Mouse (Mus musculus) MEL (cell line): ENCODE data around the gene Zfp318. TPM values are rescaled to one million over a fixed set of nuclear protein-coding genes. Genes with fewer than 3 reads are reported as not detected.

Experiments
- DNase-seq: peaks from one replicate; pipeline ENCODE4 v3.0.0; 2011; ENCODE audit warnings: low read depth, low spot score
- H3K27ac ChIP-seq: 2 replicates; pipeline ENCODE4 v1.5.1; 2012; ENCODE audit warnings: low read depth, mild to moderate bottlenecking, control low read depth, low read length, moderate library complexity; ENCODE audit not compliant: control insufficient read depth
- H3K27me3 ChIP-seq, 2 experiments: fragments of 150-350 bp in 1 of 2; sonication (generic) in 1 of 2; 2 replicates each; pipeline ENCODE4 v1.6.1; 2012; ENCODE audit warnings: low read length in 2 of 2, mild to moderate bottlenecking in 2 of 2, improper control_type of control experiment in 1 of 2, moderate library complexity in 1 of 2; ENCODE audit not compliant: insufficient read depth in 2 of 2, control insufficient read depth in 1 of 2
- H3K36me3 ChIP-seq, 2 experiments: 2 replicates each; pipeline ENCODE4 v1.6.1; 2012 to 2014; ENCODE audit warnings: low read length in 2 of 2, improper control_type of control experiment in 1 of 2, inconsistent platforms in 1 of 2, mild to moderate bottlenecking in 1 of 2; ENCODE audit not compliant: insufficient read depth in 2 of 2, control insufficient read depth in 1 of 2
- H3K4me1 ChIP-seq, 2 experiments: fragments of 150-350 bp in 1 of 2; sonication (generic) in 1 of 2; 2 replicates each; pipeline ENCODE4 v1.6.1; 2012; ENCODE audit warnings: low read length in 2 of 2, improper control_type of control experiment in 1 of 2, mild to moderate bottlenecking in 1 of 2; ENCODE audit not compliant: insufficient read depth in 2 of 2, control insufficient read depth in 1 of 2
- H3K4me3 ChIP-seq, 2 experiments: fragments of 150-350 bp in 1 of 2; sonication (generic) in 1 of 2; 2 replicates each; pipeline ENCODE4 v1.5.1; 2012; ENCODE audit warnings: low read depth in 2 of 2, low read length in 2 of 2, mild to moderate bottlenecking in 2 of 2, moderate library complexity in 2 of 2, control low read depth in 1 of 2, improper control_type of control experiment in 1 of 2; ENCODE audit not compliant: control insufficient read depth in 1 of 2, insufficient read depth in 1 of 2
- H3K79me2 ChIP-seq: 2 replicates; pipeline ENCODE4 v1.6.1; 2012; ENCODE audit warnings: mild to moderate bottlenecking, low read length, moderate library complexity; ENCODE audit not compliant: control insufficient read depth, poor library complexity, insufficient read depth
- H3K9ac ChIP-seq: 2 replicates; pipeline ENCODE4 v1.6.1; 2012; ENCODE audit warnings: low read depth, mild to moderate bottlenecking, control low read depth, low read length, moderate library complexity; ENCODE audit not compliant: control insufficient read depth, poor library complexity, severe bottlenecking
- H3K9me3 ChIP-seq: fragments of 150-350 bp; sonication (generic); replicated peaks from 2 replicates; pipeline ENCODE4 v1.6.1; 2012; ENCODE audit warnings: mild to moderate bottlenecking, low read length, improper control_type of control experiment, moderate library complexity; ENCODE audit not compliant: insufficient read depth
- CHD1 ChIP-seq: IDR thresholded peaks from 2 replicates; pipeline ENCODE4 v1.6.1; 2012; ENCODE audit warnings: low read depth, mild to moderate bottlenecking, inconsistent platforms, low read length, improper control_type of control experiment
- E2F4 ChIP-seq: IDR thresholded peaks from 2 replicates; pipeline ENCODE4 v1.6.1; 2011; ENCODE audit warnings: low read depth, low read length, improper control_type of control experiment, borderline replicate concordance
- ELF1 ChIP-seq: IDR thresholded peaks from 2 replicates; pipeline ENCODE4 v1.6.1; 2014; ENCODE audit warnings: low read depth, mild to moderate bottlenecking, inconsistent platforms, low read length, improper control_type of control experiment, moderate library complexity
- GABPA ChIP-seq: IDR thresholded peaks from 2 replicates; pipeline ENCODE4 v1.6.1; 2012; ENCODE audit warnings: low read depth, mild to moderate bottlenecking, inconsistent platforms, low read length, improper control_type of control experiment, moderate library complexity
- HCFC1 ChIP-seq: IDR thresholded peaks from 2 replicates; pipeline ENCODE4 v1.6.1; 2012; ENCODE audit warnings: low read depth, mild to moderate bottlenecking, inconsistent platforms, low read length, improper control_type of control experiment, moderate library complexity
- MAZ ChIP-seq: IDR thresholded peaks from 2 replicates; pipeline ENCODE4 v1.6.1; 2012; ENCODE audit warnings: low read depth, mild to moderate bottlenecking, inconsistent platforms, low read length, improper control_type of control experiment
- MXI1 ChIP-seq: IDR thresholded peaks from 2 replicates; pipeline ENCODE4 v1.6.1; 2011; ENCODE audit warnings: mild to moderate bottlenecking, low read depth, low read length, improper control_type of control experiment
- NRF1 ChIP-seq: IDR thresholded peaks from 2 replicates; pipeline ENCODE4 v1.6.1; 2014; ENCODE audit warnings: low read depth, mild to moderate bottlenecking, inconsistent platforms, low read length, improper control_type of control experiment, moderate library complexity; ENCODE audit not compliant: poor library complexity, insufficient read depth, severe bottlenecking
- POLR2AphosphoS2 ChIP-seq: IDR thresholded peaks from 2 replicates; pipeline ENCODE4 v1.6.1; 2011; ENCODE audit warnings: low read length, improper control_type of control experiment
- RAD21 ChIP-seq: IDR thresholded peaks from 2 replicates; pipeline ENCODE4 v1.6.1; 2011; ENCODE audit warnings: mild to moderate bottlenecking, low read depth, low read length, improper control_type of control experiment
- RCOR1 ChIP-seq: IDR thresholded peaks from 2 replicates; pipeline ENCODE4 v1.6.1; 2012; ENCODE audit warnings: low read depth, mild to moderate bottlenecking, inconsistent platforms, low read length, improper control_type of control experiment
- SMC3 ChIP-seq: IDR thresholded peaks from 2 replicates; pipeline ENCODE4 v1.6.1; 2011; ENCODE audit warnings: low read depth, low read length, improper control_type of control experiment
- TBP ChIP-seq: IDR thresholded peaks from 2 replicates; pipeline ENCODE4 v1.8.0; 2011; ENCODE audit warnings: low read depth, low read length, improper control_type of control experiment
- USF1 ChIP-seq: IDR thresholded peaks from 2 replicates; pipeline ENCODE4 v1.6.1; 2014; ENCODE audit warnings: low read depth, mild to moderate bottlenecking, inconsistent platforms, low read length, improper control_type of control experiment, moderate library complexity
- USF2 ChIP-seq, 2 experiments: IDR thresholded peaks; 2 replicates each; pipeline ENCODE4 v1.6.1; 2011 to 2012; ENCODE audit warnings: improper control_type of control experiment in 2 of 2, low read length in 2 of 2, borderline replicate concordance in 1 of 2, inconsistent platforms in 1 of 2, low read depth in 1 of 2, mild to moderate bottlenecking in 1 of 2; ENCODE audit not compliant: insufficient read depth in 1 of 2
- ZKSCAN1 ChIP-seq: IDR thresholded peaks from 2 replicates; pipeline ENCODE4 v1.6.1; 2012; ENCODE audit warnings: low read depth, mild to moderate bottlenecking, inconsistent platforms, low read length, improper control_type of control experiment, moderate library complexity
- ZMIZ1 ChIP-seq: IDR thresholded peaks from 2 replicates; pipeline ENCODE4 v1.6.1; 2012; ENCODE audit warnings: low read depth, mild to moderate bottlenecking, inconsistent platforms, low read length, improper control_type of control experiment, moderate library complexity
- polyA plus RNA-seq, 2 experiments: library from polyadenylated mRNA; stranded (reverse) in 1 of 2; unstranded in 1 of 2; fragments of >175 nt in 1 of 2; fragments of >200 nt in 1 of 2; gene quantifications; 2 replicates each; pipeline versions ENCODE4 v1.2.1 to v1.2.4; 2012; ENCODE audit warnings: low replicate concordance in 2 of 2, low read depth in 1 of 2; ENCODE audit not compliant: insufficient read length in 2 of 2, insufficient read depth in 1 of 2, missing spikeins in 1 of 2
- total RNA-seq: library from RNA; depleted of rRNA; stranded (reverse); fragments of 300-350 nt; gene quantifications from 2 replicates; pipeline ENCODE4 v1.2.3, GENCODE M21; 2012

The Zfp318 gene
- total and polyA plus RNA-seq, 3 experiments = 8.1 to 36.8 (median 21.3) TPM

DNA sequence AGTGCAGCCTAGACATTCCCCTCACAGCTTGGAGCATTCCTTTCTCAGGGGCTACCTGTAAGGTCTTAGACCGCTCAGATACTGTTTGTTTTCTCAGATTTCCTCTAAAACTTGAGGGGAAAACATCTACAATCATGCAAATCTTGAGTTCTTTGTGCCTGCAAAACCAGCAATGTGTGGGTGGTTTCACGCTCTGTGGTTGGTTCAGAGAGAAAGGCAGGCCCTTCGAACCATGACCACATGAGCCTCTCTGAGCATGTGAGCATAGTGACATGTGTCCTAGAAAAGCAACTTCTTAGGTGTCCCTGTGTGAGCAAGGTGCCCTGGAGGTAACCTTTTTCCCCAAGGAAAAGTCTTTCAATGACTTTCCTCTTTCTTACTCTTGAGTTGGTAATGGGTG is 5.0 kb upstream of the Zfp318 start:
- Histone ChIP-seq H3K4me3 (no peak overlapping the region), H3K4me1 (0 out of 4 replicates have a peak, but pooled peaks cover 0 to 2% of the 10 kb centered on the region in 2 experiments), H3K79me2 (no peaks in the 10 kb centered on the region; the same call in 1 of the 2 replicates), H3K9ac (no peak overlapping the region), H3K9me3 (no peaks in the 10 kb centered on the region), H3K27ac (no peak overlapping the region), H3K36me3 (peaks cover 0 to 4% of the 10 kb centered on the region in 2 experiments; a peak in 1 of 4 replicates), H3K27me3 (peaks cover 0 to 5% of the 10 kb centered on the region in 2 experiments; a peak in 2 of 4 replicates)
- TF ChIP-seq MXI1 = no peak
- TF ChIP-seq TBP = no peak
- TF ChIP-seq HCFC1 = no peak
- TF ChIP-seq E2F4 = no peak
- no peak for TF ChIP-seq USF2 (IDR thresholded peaks at IDR 0.05; ENCODE audit: borderline replicate concordance in 1 of 2, insufficient read depth in 1 of 2, low read depth in 1 of 2, low read length in 2 of 2)
- TF ChIP-seq GABPA = no peak
- no peak for DNase-seq

DNA sequence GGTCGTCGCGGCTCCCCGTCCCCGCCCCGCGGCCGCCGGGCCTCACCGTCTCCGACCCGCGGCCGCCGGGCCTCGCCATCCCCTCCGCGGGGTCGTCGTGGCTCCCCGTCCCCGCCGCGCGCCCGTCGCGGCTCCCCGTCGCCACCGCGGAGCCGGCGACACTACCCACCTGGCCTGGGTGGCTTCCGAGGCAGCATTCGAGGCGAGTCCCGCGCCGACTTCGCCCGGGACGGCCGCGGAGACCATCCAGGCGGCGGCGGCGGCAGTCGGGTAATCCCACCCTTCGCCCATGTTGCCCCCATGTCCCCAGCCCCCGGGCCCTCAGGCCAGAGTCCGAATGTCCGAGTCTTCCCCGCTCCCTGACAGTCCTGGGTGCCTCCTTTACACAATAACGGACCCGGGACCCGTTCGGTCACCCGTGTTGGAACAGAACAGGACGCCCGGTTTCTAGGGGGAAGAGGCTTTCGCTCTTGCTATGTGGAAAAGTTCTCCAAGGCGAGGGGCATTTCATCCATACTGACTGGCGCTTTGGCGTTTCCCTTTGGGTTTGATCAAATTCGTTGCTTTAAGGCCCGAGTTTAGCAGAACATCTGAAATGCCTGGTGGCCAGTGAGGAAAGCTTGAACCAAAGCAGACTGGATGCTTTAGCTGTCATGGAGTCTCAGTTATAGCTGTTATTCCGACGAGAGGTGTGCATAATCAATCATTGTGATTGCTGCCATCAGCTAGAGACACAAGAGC is 700 bp downstream of the Zfp318 start:
- Histone ChIP-seq H3K4me3 (peak overlapping the region; percentile 80 to 99), H3K79me2 (peaks cover 9% of the 10 kb centered on the region; the same call in 1 of the 2 replicates), H3K9me3 (no peaks in the 10 kb centered on the region), H3K27me3 (no peaks in the 10 kb centered on the region), H3K9ac (peak overlapping the region; percentile 97), H3K4me1 (peaks cover 3 to 10% of the 10 kb centered on the region in 2 experiments; a peak in 3 of 4 replicates), H3K27ac (peak overlapping the region; percentile 66; the same call in 1 of the 2 replicates), H3K36me3 (peaks cover 2 to 10% of the 10 kb centered on the region in 2 experiments; a peak in 3 of 4 replicates)
- TF ChIP-seq ELF1 (no peak), USF1 (no peak), GABPA (no peak), RAD21 (no peak), MAZ (no peak), E2F4 (no peak), CHD1 (no peak), ZMIZ1 (no peak), POLR2AphosphoS2 (no peak), ZKSCAN1 (no peak), MXI1 (no peak; the same call in 1 of the 2 replicates), SMC3 (no peak), NRF1 (no peak), RCOR1 (no peak)
- DNase-seq = peak; percentile 55
